In genomic region chr3:98362753-98363152, GRCm38 (mm10) we compare ENCODE assay signal across 9 mouse cellular contexts. TPM values are rescaled to one million over a fixed set of nuclear protein-coding genes. Genes with fewer than 3 reads are reported as not detected.
DNase-seq lines count a peak whose midpoint lies in the region; TF ChIP-seq lines count a peak whose summit lies in the region.
"Had no signal": no experiment of that assay in that cellular context is flagged by ENCODE, and none has a peak within 500 bp of the region (broad histone marks: within the 10 kb centered on the region; RNA-seq: fewer than 3 reads in every experiment).

No protein-coding gene starts in this region.

- 47% methylated on average over 2 of the region's 2 CpGs for WGBS in cerebellum, adult 2 months

- TF ChIP-seq POLR2A in cerebellum, adult 2 months (IDR thresholded peaks at IDR 0.05; ENCODE audit: borderline replicate concordance, insufficient read depth, low read length) = no peak

- no peak overlapping the region for H3K4me3 ChIP-seq in cerebellum, adult 2 months (replicated peaks; ENCODE audit: insufficient read depth, low read depth, low read length)
- H3K4me3 ChIP-seq in left cerebral cortex, adult 2 months = no peak overlapping the region
- H3K4me3 ChIP-seq: liver, embryonic 15.5 days had no signal

- H3K4me1 ChIP-seq in cerebellum, adult 2 months (ENCODE audit: control insufficient read depth, insufficient read depth, low read length) = no peaks in the 10 kb centered on the region
- H3K4me1 ChIP-seq: liver, embryonic 15.5 days had no signal

- no peaks in the 10 kb centered on the region for H3K27me3 ChIP-seq in cerebellum, adult 2 months (ENCODE audit: control insufficient read depth, insufficient read depth, low read length)
- H3K27me3 ChIP-seq: liver, embryonic 15.5 days had no signal

- peak in 1 of 2 experiments; percentile 39 for DNase-seq in cerebellum, adult 2 months
- no peak for DNase-seq in cerebellum, adult 9-11 months
- no peak for DNase-seq in left cerebral cortex, adult 2 months (ENCODE audit: extremely low spot score in 1 of 2, low spot score in 2 of 2)
- DNase-seq in left cerebral cortex, postnatal 36 days (ENCODE audit: low spot score in 2 of 2) = no peak
- DNase-seq in R1 (ENCODE audit: low read depth, low spot score) = peak; percentile 26
- DNase-seq in lung, postnatal 36 days = peak; percentile 80
- no peak for DNase-seq in layer of hippocampus, postnatal 36 days
- no peak for DNase-seq in layer of hippocampus, postnatal 14 days (ENCODE audit: low spot score in 2 of 2)

- TF ChIP-seq CTCF in cerebellum, adult 2 months (IDR thresholded peaks at IDR 0.05; ENCODE audit: borderline replicate concordance, insufficient read depth, low read depth, low read length) = peak; percentile 67
- TF ChIP-seq CTCF in left cerebral cortex, adult 2 months (IDR thresholded peaks at IDR 0.05) = peak; percentile 65

- no peak overlapping the region for H3K27ac ChIP-seq in cerebellum, adult 2 months (ENCODE audit: insufficient read depth, low read length)
- H3K27ac ChIP-seq in left cerebral cortex, adult 2 months = no peak overlapping the region
- H3K27ac ChIP-seq: liver, embryonic 15.5 days had no signal

- intact Hi-C loops in left cerebral cortex, adult 2 months (cut with DNase I) = loop anchor here (1.0 kb wide), 1 partner anchor 81 kb away; no protein-coding TSS in a partner anchor
- intact Hi-C loops in left cerebral cortex, postnatal 36 days (cut with DNase I) = no loop called here

RNA-seq across cellular contexts. Expression of gene Zfp697, which starts 19.5 kb away (rescaled TPM):
- polyA plus RNA-seq in cerebellum, adult 2 months (2012; rRNA removed) = 7.7 and 8.1 TPM in 2 replicates
- total RNA-seq in left cerebral cortex, adult 2 months (2021) = 10 to 100 TPM; 33.2 to 35.0 TPM
- 10 to 100 TPM; 32.1 to 38.1 TPM for total RNA-seq in left cerebral cortex, postnatal 36 days (2021)
- total RNA-seq in layer of hippocampus, postnatal 36 days (2021) = 10 to 100 TPM; 27.8 to 28.2 TPM
- total RNA-seq in layer of hippocampus, postnatal 14 days (2021) = 10 to 100 TPM; 25.7 to 26.9 TPM

RNA-seq across cellular contexts. Expression of gene Phgdh, which starts 23.0 kb away (rescaled TPM):
- polyA plus RNA-seq in cerebellum, adult 2 months (2012; rRNA removed) = 98.0 and 106 TPM in 2 replicates
- total RNA-seq in left cerebral cortex, adult 2 months (2021) = 10 to 100 TPM; 52.5 to 52.7 TPM
- 10 to 100 TPM; 51.1 to 62.0 TPM for total RNA-seq in left cerebral cortex, postnatal 36 days (2021)
- 10 to 100 TPM; 69.9 to 76.2 TPM for total RNA-seq in layer of hippocampus, postnatal 36 days (2021)
- total RNA-seq in layer of hippocampus, postnatal 14 days (2021) = 10 to 100 TPM; 62.8 to 72.3 TPM

Comparison
In these comparisons a context has a peak if more than half of its experiments do, and no peak if none do; other contexts are left out.
1. DNase-seq: peak in R1 (single experiment) and lung, postnatal 36 days (single experiment); none in cerebellum, adult 9-11 months (single experiment), left cerebral cortex, adult 2 months (0 of 2), left cerebral cortex, postnatal 36 days (0 of 2), layer of hippocampus, postnatal 36 days (0 of 2) and layer of hippocampus, postnatal 14 days (0 of 2).